Mouse (Mus musculus): ENCODE measurements around the gene Serpina3m.
"Not testable (repeated sequence)": the region's sequence is repeated elsewhere in the genome, so short reads cannot be mapped to it uniquely, and the experiment has no call there.

Serpina3m gene

DNA sequence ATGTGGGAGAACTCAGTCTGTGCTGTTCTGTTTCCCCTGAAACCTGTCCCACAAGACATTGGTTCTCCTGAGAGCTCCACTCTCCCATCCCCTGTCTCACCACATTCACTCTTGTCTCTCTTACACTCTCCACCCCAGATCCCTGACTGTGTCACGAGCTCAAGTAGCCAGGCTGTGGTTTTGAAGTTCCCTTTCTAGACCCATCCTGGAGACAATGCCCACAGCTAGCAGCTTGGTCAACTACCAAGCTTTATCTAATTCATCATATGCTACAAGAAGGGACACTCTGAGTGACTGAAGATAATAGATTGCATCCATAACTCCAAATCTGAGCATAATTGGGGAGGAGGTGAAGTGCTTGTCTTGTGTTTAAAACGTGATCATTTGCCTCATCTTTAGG is 52.8 kb downstream of the Serpina3m start:
- DNase-seq = not testable (repeated sequence)

- no peak for DNase-seq
These were observed 65.7 kb downstream of the Serpina3m start for GRCm38 (mm10) chr12:104403968-104404367.

- DNase-seq = no peak
These were observed 68.2 kb downstream of the Serpina3m start, which contains the start of gene Serpina3n for GRCm38 (mm10) chr12:104406454-104406885. Gene Serpina3n, plus strand, starts transcription at chr12:104406729.

DNA sequence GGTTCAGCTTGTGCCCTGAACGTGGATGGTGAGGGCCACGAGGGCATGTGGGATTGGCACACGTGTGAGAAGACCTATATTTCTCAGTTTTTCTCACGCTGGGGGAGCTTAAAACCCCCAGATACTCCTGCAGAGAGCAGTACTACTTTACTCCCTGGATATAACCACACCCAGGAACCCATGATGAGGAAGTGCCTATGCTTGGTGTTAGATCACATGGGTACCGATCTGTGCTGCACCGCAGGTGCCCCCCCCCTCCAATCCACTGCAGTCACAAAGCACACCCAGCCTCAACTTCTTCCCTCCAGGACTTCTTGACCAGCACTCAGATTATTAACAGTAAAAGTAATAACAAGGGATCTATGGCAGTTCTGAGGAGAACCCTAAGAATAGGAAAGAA is 74.2 kb downstream of the Serpina3m start:
- DNase-seq = no peak

DNA sequence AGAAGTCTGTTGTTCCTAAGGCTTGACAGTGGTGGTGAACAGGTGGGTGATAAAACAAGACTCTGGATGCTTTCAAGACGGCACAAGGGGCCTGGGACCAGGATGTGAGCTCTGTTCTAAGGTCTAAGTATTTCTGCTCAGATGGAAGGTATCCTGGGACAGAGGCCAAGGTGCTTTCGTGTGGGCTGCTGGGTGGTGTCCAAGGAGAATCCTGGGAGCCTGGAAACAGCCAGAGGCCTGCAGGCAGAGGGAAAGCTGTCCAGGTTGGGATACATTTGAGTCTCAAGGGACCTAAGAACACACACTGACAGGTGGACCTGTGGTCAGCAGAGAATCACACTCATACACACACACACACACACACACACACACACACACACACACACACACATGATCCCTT is 76.3 kb downstream of the Serpina3m start:
- DNase-seq = no peak

- DNase-seq = no peak
These were observed 77.5 kb downstream of the Serpina3m start for GRCm38 (mm10) chr12:104415625-104416315.

DNA sequence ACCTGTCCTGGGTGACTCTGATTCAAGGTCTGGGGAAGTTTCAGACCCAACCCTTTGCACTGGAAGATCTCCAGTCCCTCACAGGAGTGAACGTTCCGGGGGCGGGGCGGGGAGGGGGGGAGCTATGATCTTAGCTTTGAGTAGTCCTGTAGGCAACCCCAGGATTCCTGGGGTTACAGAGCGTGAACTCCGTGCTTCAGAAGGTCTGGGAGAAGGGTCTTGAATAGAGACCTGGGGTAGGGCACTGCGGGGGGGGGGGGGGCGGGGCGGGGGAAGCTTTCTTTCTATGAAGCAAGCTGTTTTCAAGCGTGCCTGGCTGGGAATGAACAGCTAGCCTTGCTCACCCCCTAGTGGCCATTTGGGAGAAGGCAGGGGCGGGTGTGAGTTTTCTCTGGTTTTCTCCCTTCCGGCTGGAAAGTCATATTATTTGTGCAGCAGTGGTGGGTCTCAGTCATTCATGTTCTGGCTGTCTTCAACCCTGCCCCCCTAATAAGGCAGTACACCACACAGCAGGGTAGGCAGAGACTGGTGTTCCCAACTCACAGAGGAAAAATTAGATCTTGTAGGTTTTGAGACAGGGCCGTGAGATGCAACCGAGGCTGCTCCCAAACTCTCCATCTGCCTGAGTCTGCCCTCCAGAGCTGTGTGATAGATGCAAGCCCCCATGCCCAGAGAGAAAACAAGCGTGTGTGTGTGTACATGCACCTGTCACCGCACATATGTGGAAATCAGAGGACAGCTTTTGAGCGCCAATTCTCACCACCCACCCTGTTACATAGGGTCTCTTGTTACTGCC is 80.3 kb downstream of the Serpina3m start:
- peak; percentile 15 to 19 for DNase-seq

DNA sequence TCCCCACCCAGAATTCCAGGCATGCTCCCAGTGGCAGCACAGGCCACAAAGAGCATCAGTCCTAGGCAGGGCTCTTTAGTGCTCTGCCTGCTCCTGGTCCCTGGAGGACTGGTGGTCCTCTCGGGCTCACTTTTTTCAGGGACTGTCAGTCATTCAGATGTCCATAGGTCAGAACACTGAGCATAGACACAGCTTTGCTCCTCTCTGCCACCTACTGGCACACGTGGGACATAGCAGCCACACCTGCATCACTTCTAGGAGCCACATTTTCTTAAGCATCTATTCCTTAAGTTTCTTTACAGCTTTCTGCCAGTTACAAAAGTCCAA is 80.8 kb downstream of the Serpina3m start:
- no peak for DNase-seq

GRCm38 (mm10) chr12:104422615-104423392 is 84.5 kb downstream of the Serpina3m start:
- DNase-seq = no peak

DNA sequence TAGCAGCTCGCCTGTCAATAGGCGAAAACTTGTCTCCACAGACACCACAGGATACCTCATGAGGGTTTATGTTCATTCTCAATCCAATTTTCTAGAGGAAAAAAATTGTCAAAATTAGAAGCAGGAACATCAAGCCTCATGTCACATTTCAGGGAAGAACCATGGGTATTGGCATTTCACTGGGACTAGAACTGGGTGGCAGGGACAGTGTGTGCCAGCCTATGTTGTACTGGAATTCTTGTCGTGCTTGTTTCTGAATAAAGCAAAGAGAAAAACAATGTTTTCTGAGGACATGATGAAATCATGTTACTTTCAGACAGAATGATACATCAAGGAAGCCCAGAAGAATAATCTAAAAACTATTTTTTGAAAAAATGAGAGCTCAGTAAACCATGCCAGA is 87.3 kb downstream of the Serpina3m start:
- DNase-seq = no peak

GRCm38 (mm10) chr12:104426915-104427314 is 88.6 kb downstream of the Serpina3m start:
- DNase-seq = no peak

DNA sequence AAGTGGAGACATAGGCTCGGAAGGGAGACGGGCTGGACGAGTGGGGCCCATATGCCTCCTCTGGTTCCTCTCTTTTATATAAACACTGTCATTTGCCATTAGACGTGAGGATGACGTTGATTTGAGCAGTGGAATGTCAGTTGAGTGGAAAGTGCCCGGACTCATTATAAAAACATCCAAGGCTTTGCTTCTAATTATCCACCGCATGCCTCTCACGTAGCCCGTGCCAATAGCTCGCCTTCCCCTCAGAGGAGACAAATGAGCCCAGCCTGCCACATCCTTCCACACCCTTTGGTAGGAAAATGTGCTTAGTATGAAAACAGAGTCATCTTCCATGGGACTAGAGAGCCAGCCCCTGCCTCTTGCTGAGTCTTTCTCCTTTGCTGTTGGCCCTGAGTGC is 93.1 kb downstream of the Serpina3m start:
- DNase-seq = no peak

DNA sequence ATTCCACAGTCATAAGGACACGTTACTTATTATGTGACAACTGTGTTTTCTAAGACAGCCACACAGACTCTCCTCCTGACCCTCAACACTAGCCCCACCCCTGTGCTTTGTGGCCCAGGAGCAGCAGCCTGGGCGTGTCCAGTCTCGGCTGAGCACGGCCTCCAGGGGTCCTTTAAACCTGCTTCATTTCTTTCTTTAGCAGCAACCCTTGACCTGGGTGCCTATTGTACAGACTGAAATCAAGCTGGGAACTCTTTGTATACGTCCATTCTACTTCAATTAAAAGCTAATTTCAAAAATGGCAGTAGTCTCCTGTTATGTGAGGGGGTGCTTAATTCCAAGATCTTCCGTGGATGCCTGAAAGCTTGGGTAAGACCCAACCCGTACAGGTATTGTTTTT is 94.9 kb downstream of the Serpina3m start:
- no peak for DNase-seq

DNA sequence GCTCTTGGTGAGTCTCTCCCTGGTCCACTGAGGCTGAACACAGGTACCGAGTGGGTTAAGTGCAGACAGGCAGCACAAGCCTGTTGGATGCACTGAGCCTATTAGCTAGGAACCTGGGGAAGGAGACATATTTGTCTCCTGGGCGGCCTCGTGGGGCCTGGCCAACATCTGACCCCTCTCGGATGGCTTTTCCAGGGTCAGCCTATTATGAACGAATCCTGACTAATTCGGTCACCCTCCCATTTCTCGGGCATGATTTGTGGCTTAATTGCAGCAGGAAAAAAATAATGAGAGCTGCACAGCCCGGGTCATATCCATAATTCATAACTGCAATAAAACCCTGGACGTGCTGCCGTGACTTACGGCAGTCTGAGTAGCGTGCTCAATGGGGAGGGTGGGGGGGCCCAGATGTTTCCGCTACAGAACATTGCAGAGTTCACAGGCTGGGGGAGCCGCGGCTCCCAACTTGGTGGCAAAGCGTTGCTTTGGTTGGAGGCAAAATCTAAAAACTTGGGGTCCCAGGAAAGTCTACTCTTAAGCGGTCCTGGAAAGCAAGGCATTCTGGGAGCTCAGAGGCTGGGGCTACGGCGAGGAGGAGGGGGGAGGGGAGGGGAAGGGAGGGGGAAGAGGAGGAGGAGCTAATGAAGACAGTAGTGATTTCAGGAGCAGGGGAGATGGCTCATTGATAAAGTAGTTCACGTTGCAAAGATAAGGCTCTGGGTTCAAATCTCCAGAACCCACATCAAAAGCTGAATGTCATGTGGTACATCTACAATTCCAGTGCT is 95.9 kb downstream of the Serpina3m start:
- no peak for DNase-seq

- DNase-seq = peak; percentile 9 to 15
These were observed 101.9 kb downstream of the Serpina3m start for GRCm38 (mm10) chr12:104440087-104440760.

GRCm38 (mm10) chr12:104443716-104444115 is 105.4 kb downstream of the Serpina3m start:
- DNase-seq = no peak
